Mouse (Mus musculus) E14TG2a.4 (cell line): ENCODE measurements at regions not wholly inside any gene's neighbourhood (a gene's known extent, or its start where the extent isn't known, plus 50 kb on each side); places are given as distances from the start of the nearest gene placed in this dataset.

Experiments used
- H3K27me3 ChIP-seq: 2 replicates; pipeline ENCODE4 v1.6.1; 2014; ENCODE audit warnings: low read length, control low read depth; ENCODE audit not compliant: insufficient read depth
- H3K36me3 ChIP-seq: 2 replicates; pipeline ENCODE4 v1.6.1; 2014; ENCODE audit warnings: low read length, control low read depth; ENCODE audit not compliant: insufficient read depth
- H3K4me1 ChIP-seq: replicated peaks from 2 replicates; pipeline ENCODE4 v1.6.1; 2014; ENCODE audit warnings: low read depth, low read length, control low read depth
- H3K4me3 ChIP-seq: replicated peaks from 2 replicates; pipeline ENCODE4 v1.5.1; 2014; ENCODE audit warnings: mild to moderate bottlenecking, low read length
- H3K9me3 ChIP-seq: 2 replicates; pipeline ENCODE4 v1.6.1; 2014; ENCODE audit warnings: low read length, control low read depth
- CTCF ChIP-seq: conservative IDR thresholded peaks from 2 replicates; pipeline ENCODE4 v1.5.1; 2014; ENCODE audit warnings: low read length
- NANOG ChIP-seq: IDR thresholded peaks from 2 replicates; pipeline ENCODE4 v1.6.1; 2014; ENCODE audit warnings: borderline replicate concordance, low read length, mixed read lengths
- POU5F1 ChIP-seq: IDR thresholded peaks from 2 replicates; pipeline ENCODE4 v1.6.1; 2014; ENCODE audit warnings: low read length, borderline replicate concordance

- H3K27me3 ChIP-seq = no peaks in the 10 kb centered on the region
These were observed 361.5 kb upstream of the Npvf start for GRCm38 (mm10) chr6:51015735-51016134.

GRCm38 (mm10) chr6:51016441-51017070, 362.3 kb upstream of the Npvf start:
- no peaks in the 10 kb centered on the region for H3K9me3 ChIP-seq
- TF ChIP-seq CTCF (no peak), NANOG (no peak), POU5F1 (no peak)

More at GRCm38 (mm10) chr6:51015735-51016134, 361.5 kb upstream of the Npvf start:
- Histone ChIP-seq H3K4me3 (no peak overlapping the region), H3K9me3 (no peaks in the 10 kb centered on the region), H3K36me3 (no peaks in the 10 kb centered on the region), H3K4me1 (no peaks in the 10 kb centered on the region)
- TF ChIP-seq POU5F1 = no peak
- no peak for TF ChIP-seq CTCF
- no peak for TF ChIP-seq NANOG

GRCm38 (mm10) chr6:51017260-51017999, 363.2 kb upstream of the Npvf start:
- H3K4me1 ChIP-seq = no peaks in the 10 kb centered on the region
- H3K36me3 ChIP-seq = no peaks in the 10 kb centered on the region
- TF ChIP-seq NANOG (no peak), CTCF (no peak), POU5F1 (no peak)
- no peaks in the 10 kb centered on the region for H3K9me3 ChIP-seq
- H3K27me3 ChIP-seq = no peaks in the 10 kb centered on the region
- H3K4me3 ChIP-seq = no peak overlapping the region

More at GRCm38 (mm10) chr6:51016441-51017070, 362.3 kb upstream of the Npvf start:
- Histone ChIP-seq H3K36me3 (no peaks in the 10 kb centered on the region), H3K27me3 (no peaks in the 10 kb centered on the region), H3K4me1 (no peaks in the 10 kb centered on the region), H3K4me3 (no peak overlapping the region)

- no peak for TF ChIP-seq NANOG
- no peak for TF ChIP-seq CTCF
- no peak for TF ChIP-seq POU5F1
- no peaks in the 10 kb centered on the region for H3K4me1 ChIP-seq
- no peaks in the 10 kb centered on the region for H3K27me3 ChIP-seq
- no peaks in the 10 kb centered on the region for H3K9me3 ChIP-seq
- H3K36me3 ChIP-seq = no peaks in the 10 kb centered on the region
- no peak overlapping the region for H3K4me3 ChIP-seq
These were observed 367.0 kb upstream of the Npvf start for GRCm38 (mm10) chr6:51021206-51021605.

GRCm38 (mm10) chr6:51023361-51023760, 369.1 kb upstream of the Npvf start:
- H3K4me1 ChIP-seq = no peaks in the 10 kb centered on the region
- no peaks in the 10 kb centered on the region for H3K27me3 ChIP-seq
- TF ChIP-seq CTCF = no peak
- no peak for TF ChIP-seq POU5F1
- no peak for TF ChIP-seq NANOG

GRCm38 (mm10) chr6:51024756-51025155, 370.5 kb upstream of the Npvf start:
- Histone ChIP-seq H3K9me3 (no peaks in the 10 kb centered on the region), H3K4me3 (no peak overlapping the region), H3K36me3 (no peaks in the 10 kb centered on the region), H3K27me3 (no peaks in the 10 kb centered on the region), H3K4me1 (no peaks in the 10 kb centered on the region)
- TF ChIP-seq NANOG = no peak
- TF ChIP-seq CTCF = no peak
- TF ChIP-seq POU5F1 = no peak

More at GRCm38 (mm10) chr6:51023361-51023760, 369.1 kb upstream of the Npvf start:
- no peaks in the 10 kb centered on the region for H3K9me3 ChIP-seq
- H3K4me3 ChIP-seq = no peak overlapping the region
- H3K36me3 ChIP-seq = no peaks in the 10 kb centered on the region

GRCm38 (mm10) chr6:51025411-51025810, 371.2 kb upstream of the Npvf start:
- Histone ChIP-seq H3K4me1 (no peaks in the 10 kb centered on the region), H3K4me3 (no peak overlapping the region), H3K9me3 (no peaks in the 10 kb centered on the region), H3K27me3 (no peaks in the 10 kb centered on the region), H3K36me3 (no peaks in the 10 kb centered on the region)
- TF ChIP-seq CTCF (no peak), POU5F1 (no peak), NANOG (no peak)

- TF ChIP-seq NANOG (no peak), POU5F1 (no peak), CTCF (no peak)
- Histone ChIP-seq H3K9me3 (no peaks in the 10 kb centered on the region), H3K4me3 (no peak overlapping the region), H3K27me3 (no peaks in the 10 kb centered on the region), H3K36me3 (no peaks in the 10 kb centered on the region), H3K4me1 (no peaks in the 10 kb centered on the region)
These were observed 373.1 kb upstream of the Npvf start for GRCm38 (mm10) chr6:51027296-51027695.

GRCm38 (mm10) chr6:51029516-51029915, 375.3 kb upstream of the Npvf start:
- H3K4me3 ChIP-seq = no peak overlapping the region
- no peaks in the 10 kb centered on the region for H3K36me3 ChIP-seq
- TF ChIP-seq NANOG = no peak
- no peak for TF ChIP-seq POU5F1
- TF ChIP-seq CTCF = no peak
- no peaks in the 10 kb centered on the region for H3K27me3 ChIP-seq
- H3K9me3 ChIP-seq = no peaks in the 10 kb centered on the region
- H3K4me1 ChIP-seq = no peaks in the 10 kb centered on the region
